Mouse (Mus musculus) hindbrain, embryonic 10.5 days (tissue): ENCODE data around the gene Rnase13. TPM values are rescaled to one million over a fixed set of nuclear protein-coding genes. Genes with fewer than 3 reads are reported as not detected.

Experiments used
- DNase-seq: peaks from one replicate; pipeline ENCODE4 v3.0.0-alpha.2; 2017; ENCODE audit warnings: low spot score
- H3K27ac ChIP-seq: fragments of 300-500 bp; sonication (generic); 2 replicates; pipeline ENCODE4 v1.5.1; 2016; ENCODE audit warnings: mild to moderate bottlenecking, moderate library complexity
- H3K27me3 ChIP-seq: fragments of 300-500 bp; sonication (generic); 2 replicates; pipeline ENCODE4 v1.6.1; 2016; ENCODE audit warnings: mild to moderate bottlenecking; ENCODE audit not compliant: poor library complexity, insufficient read depth, severe bottlenecking
- H3K36me3 ChIP-seq: fragments of 300-500 bp; sonication (generic); 2 replicates; pipeline ENCODE4 v1.6.1; 2016; ENCODE audit warnings: mild to moderate bottlenecking, moderate library complexity
- H3K4me1 ChIP-seq: fragments of 300-500 bp; sonication (generic); replicated peaks from 2 replicates; pipeline ENCODE4 v1.6.1; 2016; ENCODE audit warnings: mild to moderate bottlenecking
- H3K4me3 ChIP-seq: fragments of 300-500 bp; sonication (generic); 2 replicates; pipeline ENCODE4 v1.5.1; 2016; ENCODE audit warnings: mild to moderate bottlenecking, moderate library complexity
- H3K9me3 ChIP-seq: fragments of 300-500 bp; sonication (generic); 2 replicates; pipeline ENCODE4 v1.6.1; 2016; ENCODE audit warnings: mild to moderate bottlenecking, moderate library complexity
- WGBS: fragments of 180-500 bp; shearing (Covaris S2); methylation state at CpG from one replicate; pipeline ENCODE4 v1.1.7; 2016; 5-methylcytosine and 5-hydroxymethylcytosine counted together
- polyA plus RNA-seq: library from polyadenylated mRNA; unstranded; fragments of >200 nt; fragmentation: Nextera tagmentation; extraction: Ambion mirVana; gene quantifications from 2 replicates; pipeline ENCODE4 v1.2.1, GENCODE M21; 2016

Gene Rnase13
- not detected in 2 replicates for polyA plus RNA-seq

- no peaks in the 10 kb centered on the region for H3K27me3 ChIP-seq
- no peak for DNase-seq
- no peaks in the 10 kb centered on the region for H3K36me3 ChIP-seq
- H3K4me3 ChIP-seq = no peak within 1 kb of the TSS
- no peaks in the 10 kb centered on the region for H3K4me1 ChIP-seq
- no peak within 1 kb of the TSS for H3K27ac ChIP-seq
- no peaks in the 10 kb centered on the region for H3K9me3 ChIP-seq
- 91% methylated on average over 7 of the region's 7 CpGs for WGBS
Observed at GRCm38 (mm10) chr14:51922571-51922865, at the start of gene Rnase13. Rnase13 (minus strand) TSS chr14:51922773.

- H3K4me1 ChIP-seq = no peaks in the 10 kb centered on the region
- no peaks in the 10 kb centered on the region for H3K9me3 ChIP-seq
- H3K27me3 ChIP-seq = no peaks in the 10 kb centered on the region
- DNase-seq = no peak
- 88% methylated on average over 3 of the region's 3 CpGs for WGBS
- no peak overlapping the region for H3K27ac ChIP-seq
- H3K36me3 ChIP-seq = no peaks in the 10 kb centered on the region
- no peak overlapping the region for H3K4me3 ChIP-seq
Observed at GRCm38 (mm10) chr14:51967400-51967799, 44.8 kb upstream of the Rnase13 start.

GRCm38 (mm10) chr14:51960316-51960715 is 37.7 kb upstream of the Rnase13 start:
- H3K27ac ChIP-seq = no peak overlapping the region
- DNase-seq = no peak
- no peaks in the 10 kb centered on the region for H3K36me3 ChIP-seq
- WGBS = 94% methylated on average over 2 of the region's 2 CpGs
- H3K27me3 ChIP-seq = no peaks in the 10 kb centered on the region
- no peak overlapping the region for H3K4me3 ChIP-seq
- no peaks in the 10 kb centered on the region for H3K4me1 ChIP-seq
- H3K9me3 ChIP-seq = 0 out of 2 replicates have a peak, but pooled peaks cover 3% of the 10 kb centered on the region

- no peak for DNase-seq
- WGBS = 84% methylated on average over 6 of the region's 6 CpGs
- Histone ChIP-seq H3K27ac (no peak overlapping the region), H3K4me1 (peaks cover 13% of the 10 kb centered on the region), H3K36me3 (no peaks in the 10 kb centered on the region), H3K27me3 (no peaks in the 10 kb centered on the region), H3K4me3 (no peak overlapping the region), H3K9me3 (no peaks in the 10 kb centered on the region)
Observed at GRCm38 (mm10) chr14:51943336-51943735, 20.8 kb upstream of the Rnase13 start.

- H3K4me1 ChIP-seq = peaks cover 13% of the 10 kb centered on the region
- 68% methylated on average over 7 of the region's 7 CpGs for WGBS
Observed at GRCm38 (mm10) chr14:51942236-51942635, 19.7 kb upstream of the Rnase13 start.

GRCm38 (mm10) chr14:51941577-51941976 is 19.0 kb upstream of the Rnase13 start:
- no peaks in the 10 kb centered on the region for H3K9me3 ChIP-seq
- DNase-seq = no peak
- H3K4me3 ChIP-seq = no peak overlapping the region
- H3K27me3 ChIP-seq = no peaks in the 10 kb centered on the region
- peak overlapping the region; percentile 64; the same call in 1 of the 2 replicates for H3K27ac ChIP-seq
- WGBS = 59% methylated on average over 9 of the region's 9 CpGs
- no peaks in the 10 kb centered on the region for H3K36me3 ChIP-seq
- peaks cover 13% of the 10 kb centered on the region for H3K4me1 ChIP-seq

More at GRCm38 (mm10) chr14:51942236-51942635, 19.7 kb upstream of the Rnase13 start:
- Histone ChIP-seq H3K9me3 (no peaks in the 10 kb centered on the region), H3K27me3 (no peaks in the 10 kb centered on the region), H3K4me3 (no peak overlapping the region), H3K36me3 (no peaks in the 10 kb centered on the region), H3K27ac (no peak overlapping the region)
- DNase-seq = no peak

GRCm38 (mm10) chr14:51940944-51941560 is 18.5 kb upstream of the Rnase13 start:
- Histone ChIP-seq H3K9me3 (no peaks in the 10 kb centered on the region), H3K36me3 (no peaks in the 10 kb centered on the region), H3K4me3 (no peak overlapping the region), H3K27me3 (no peaks in the 10 kb centered on the region), H3K27ac (peak overlapping the region; percentile 64; the same call in 1 of the 2 replicates), H3K4me1 (peaks cover 13% of the 10 kb centered on the region)
- 31% methylated on average over 8 of the region's 8 CpGs for WGBS
- DNase-seq = peak; percentile 26

GRCm38 (mm10) chr14:51939005-51939404 is 16.4 kb upstream of the Rnase13 start:
- Histone ChIP-seq H3K9me3 (0 out of 2 replicates have a peak, but pooled peaks cover 2% of the 10 kb centered on the region), H3K27ac (no peak overlapping the region), H3K36me3 (no peaks in the 10 kb centered on the region), H3K4me3 (no peak overlapping the region), H3K27me3 (no peaks in the 10 kb centered on the region), H3K4me1 (peaks cover 13% of the 10 kb centered on the region)
- DNase-seq = no peak
- 85% methylated on average over 9 of the region's 9 CpGs for WGBS

GRCm38 (mm10) chr14:51932092-51933020 is 9.8 kb upstream of the Rnase13 start:
- H3K27ac ChIP-seq = no peak overlapping the region
- 83% methylated on average over 10 of the region's 10 CpGs for WGBS
- DNase-seq = no peak
- H3K9me3 ChIP-seq = 0 out of 2 replicates have a peak, but pooled peaks cover 2% of the 10 kb centered on the region
- H3K36me3 ChIP-seq = no peaks in the 10 kb centered on the region
- H3K4me3 ChIP-seq = no peak overlapping the region
- H3K27me3 ChIP-seq = no peaks in the 10 kb centered on the region; the same call in 1 of the 2 replicates
- H3K4me1 ChIP-seq = no peaks in the 10 kb centered on the region; the same call in 1 of the 2 replicates

- DNase-seq = peak; percentile 48
- Histone ChIP-seq H3K9me3 (0 out of 2 replicates have a peak, but pooled peaks cover 2% of the 10 kb centered on the region), H3K27ac (no peak overlapping the region), H3K27me3 (no peaks in the 10 kb centered on the region; the same call in 1 of the 2 replicates), H3K4me1 (no peaks in the 10 kb centered on the region; the same call in 1 of the 2 replicates), H3K4me3 (no peak overlapping the region), H3K36me3 (no peaks in the 10 kb centered on the region)
- 45% methylated on average over 5 of the region's 5 CpGs for WGBS
Observed at GRCm38 (mm10) chr14:51930824-51931223, 8.3 kb upstream of the Rnase13 start.

GRCm38 (mm10) chr14:51929968-51930367 is 7.4 kb upstream of the Rnase13 start:
- Histone ChIP-seq H3K9me3 (no peaks in the 10 kb centered on the region), H3K4me3 (no peak overlapping the region), H3K27ac (no peak overlapping the region), H3K27me3 (no peaks in the 10 kb centered on the region; the same call in 1 of the 2 replicates), H3K4me1 (no peaks in the 10 kb centered on the region; the same call in 1 of the 2 replicates), H3K36me3 (no peaks in the 10 kb centered on the region)
- DNase-seq = no peak
- 73% methylated on average over 9 of the region's 9 CpGs for WGBS

GRCm38 (mm10) chr14:51929309-51929943 is 6.9 kb upstream of the Rnase13 start:
- no peak for DNase-seq
- 85% methylated on average over 8 of the region's 8 CpGs for WGBS
- H3K27me3 ChIP-seq = no peaks in the 10 kb centered on the region; the same call in 1 of the 2 replicates

More at GRCm38 (mm10) chr14:51929309-51929943, 6.9 kb upstream of the Rnase13 start:
- H3K4me1 ChIP-seq = no peaks in the 10 kb centered on the region; the same call in 1 of the 2 replicates
- no peak overlapping the region for H3K4me3 ChIP-seq
- H3K27ac ChIP-seq = no peak overlapping the region
- H3K36me3 ChIP-seq = no peaks in the 10 kb centered on the region
- H3K9me3 ChIP-seq = no peaks in the 10 kb centered on the region
